Mouse (Mus musculus) embryo, embryonic 11 days (tissue): ENCODE measurements around the gene Ndrg2.
A peak's percentile ranks its signal among the peaks of the same experiment; 100 is the strongest.
"Not testable (repeated sequence)": the region's sequence is repeated elsewhere in the genome, so short reads cannot be mapped to it uniquely, and the experiment has no call there.

Experiments used
- DNase-seq: peaks from one replicate; pipeline ENCODE4 v3.0.0-alpha.2; 2015

Ndrg2 gene

GRCm38 (mm10) chr14:51863603-51864002, 50.4 kb downstream of the Ndrg2 start:
- DNase-seq, result peak; percentile 44

- DNase-seq, result not testable (repeated sequence)
Observed at GRCm38 (mm10) chr14:51855280-51855679, 58.7 kb downstream of the Ndrg2 start.
